Mouse (Mus musculus) liver, postnatal 0 days (tissue): Measurements from ENCODE around the gene Lamc1. TPM values are rescaled to one million over a fixed set of nuclear protein-coding genes. Genes with fewer than 3 reads are reported as not detected.
"Not testable (repeated sequence)": the region's sequence is repeated elsewhere in the genome, so short reads cannot be mapped to it uniquely, and the experiment has no call there.

Source experiments
- ATAC-seq: fragments of 200-750 bp; cut with Nextera tagmentation; 2 replicates; pipeline ENCODE4 v1.8.0; 2017; ENCODE audit warnings: mild to moderate bottlenecking, moderate library complexity
- DNase-seq: peaks from one replicate; pipeline ENCODE4 v3.0.0-alpha.2; 2016
- H3K27ac ChIP-seq: fragments of 300-500 bp; sonication (generic); 2 replicates; pipeline ENCODE4 v1.5.1; 2014; ENCODE audit warnings: antibody characterized with exemption, moderate library complexity, mild to moderate bottlenecking, low read depth
- H3K27me3 ChIP-seq: fragments of 300-500 bp; sonication (generic); 2 replicates; pipeline ENCODE4 v1.6.1; 2014; ENCODE audit warnings: low read length, control low read depth, mixed read lengths; ENCODE audit not compliant: insufficient read depth
- H3K36me3 ChIP-seq: fragments of 300-500 bp; sonication (generic); replicated peaks from 2 replicates; pipeline ENCODE4 v1.6.1; 2014; ENCODE audit warnings: mild to moderate bottlenecking, control low read depth, low read length, moderate library complexity, mixed read lengths; ENCODE audit not compliant: insufficient read depth
- H3K4me1 ChIP-seq: fragments of 300-500 bp; sonication (generic); 2 replicates; pipeline ENCODE4 v1.6.1; 2014; ENCODE audit warnings: antibody characterized with exemption, mild to moderate bottlenecking, control low read depth; ENCODE audit not compliant: insufficient read depth
- H3K4me2 ChIP-seq: fragments of 300-500 bp; sonication (generic); 2 replicates; pipeline ENCODE4 v1.6.1; 2014; ENCODE audit warnings: low read depth, mild to moderate bottlenecking, low read length, moderate library complexity, mixed read lengths
- H3K4me3 ChIP-seq: fragments of 300-500 bp; sonication (generic); 2 replicates; pipeline ENCODE4 v1.5.1; 2014; ENCODE audit warnings: low read depth, low read length
- H3K9ac ChIP-seq: fragments of 300-500 bp; sonication (generic); replicated peaks from 2 replicates; pipeline ENCODE4 v1.6.1; 2014; ENCODE audit warnings: mild to moderate bottlenecking, moderate library complexity
- H3K9me3 ChIP-seq: fragments of 300-500 bp; sonication (generic); 2 replicates; pipeline ENCODE4 v1.6.1; 2016; ENCODE audit warnings: mild to moderate bottlenecking, control low read depth, low read length, mixed read lengths
- CTCF ChIP-seq: sonication (generic); IDR thresholded peaks from 2 replicates; pipeline ENCODE4 v1.5.1; 2016; ENCODE audit warnings: antibody characterized with exemption, low read depth
- EP300 ChIP-seq: IDR thresholded peaks from 2 replicates; pipeline ENCODE4 v1.6.1; 2016; ENCODE audit warnings: antibody characterized with exemption, low read depth, mild to moderate bottlenecking
- WGBS: fragments of 180-500 bp; shearing (Covaris S2); extraction: QIAGEN DNeasy Blood & Tissue Kit; methylation state at CpG from one replicate; pipeline ENCODE4 v1.1.7; 2014; ENCODE audit not compliant: insufficient replicate concordance; 5-methylcytosine and 5-hydroxymethylcytosine counted together
- polyA plus RNA-seq: library from polyadenylated mRNA; unstranded; fragments of >200 nt; fragmentation: Nextera tagmentation; extraction: Ambion mirVana; gene quantifications from 2 replicates; pipeline ENCODE4 v1.2.1, GENCODE M21; 2015

The Lamc1 gene
- polyA plus RNA-seq, 1 experiment from 2014 or later, result 11.5 TPM

DNA sequence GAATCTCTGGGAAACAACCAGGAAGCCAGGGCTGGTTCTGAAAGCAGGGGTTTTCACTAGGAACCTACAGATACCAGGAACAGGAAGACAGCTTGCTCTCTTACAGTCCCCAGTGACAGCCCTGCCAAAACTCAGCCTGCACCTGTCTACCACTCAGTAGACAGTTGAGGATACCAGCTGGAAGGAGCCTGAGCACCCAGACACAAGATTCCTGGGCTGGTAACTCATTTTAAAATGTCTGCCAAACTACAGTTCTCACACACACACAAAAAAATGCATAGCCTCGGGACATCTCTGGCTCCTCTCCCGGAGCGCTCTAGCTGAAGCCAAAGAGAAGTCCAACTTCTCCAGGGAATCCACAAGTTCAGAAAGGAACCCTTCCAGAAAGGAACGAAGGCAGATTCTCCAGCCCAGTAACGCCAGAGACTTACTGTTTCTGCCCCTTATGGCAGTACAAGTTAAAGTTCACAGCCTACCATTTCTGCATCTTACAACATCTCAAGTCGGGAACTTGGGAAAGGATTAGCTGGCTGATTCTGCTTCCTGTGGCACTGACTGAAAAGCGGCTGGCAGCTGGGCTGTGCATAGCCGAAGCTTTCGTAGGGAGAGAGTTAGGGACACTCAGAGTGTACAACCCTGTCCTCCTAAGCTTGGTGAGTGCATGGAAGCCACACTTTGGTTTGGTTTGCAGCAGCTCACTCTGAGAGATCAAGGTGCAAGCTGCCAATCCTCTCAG is 24.2 kb downstream of the Lamc1 start:
- no peaks in the 10 kb centered on the region for H3K27me3 ChIP-seq
- 56% methylated on average over 9 of the region's 9 CpGs for WGBS
- peak overlapping the region; percentile 63 for H3K4me2 ChIP-seq
- DNase-seq, result peak; percentile 25
- TF ChIP-seq EP300 (0 out of 2 replicates have a peak, but pooled peaks have one; percentile 3), CTCF (no peak)
- ATAC-seq, result peak; percentile 40
- no peaks in the 10 kb centered on the region for H3K9me3 ChIP-seq
- peak overlapping the region; percentile 9; the same call in 1 of the 2 replicates for H3K4me3 ChIP-seq
- peak overlapping the region; percentile 94 for H3K27ac ChIP-seq
- peaks cover 20% of the 10 kb centered on the region for H3K4me1 ChIP-seq
- H3K36me3 ChIP-seq, result no peaks in the 10 kb centered on the region
- peak overlapping the region; percentile 39 for H3K9ac ChIP-seq

DNA sequence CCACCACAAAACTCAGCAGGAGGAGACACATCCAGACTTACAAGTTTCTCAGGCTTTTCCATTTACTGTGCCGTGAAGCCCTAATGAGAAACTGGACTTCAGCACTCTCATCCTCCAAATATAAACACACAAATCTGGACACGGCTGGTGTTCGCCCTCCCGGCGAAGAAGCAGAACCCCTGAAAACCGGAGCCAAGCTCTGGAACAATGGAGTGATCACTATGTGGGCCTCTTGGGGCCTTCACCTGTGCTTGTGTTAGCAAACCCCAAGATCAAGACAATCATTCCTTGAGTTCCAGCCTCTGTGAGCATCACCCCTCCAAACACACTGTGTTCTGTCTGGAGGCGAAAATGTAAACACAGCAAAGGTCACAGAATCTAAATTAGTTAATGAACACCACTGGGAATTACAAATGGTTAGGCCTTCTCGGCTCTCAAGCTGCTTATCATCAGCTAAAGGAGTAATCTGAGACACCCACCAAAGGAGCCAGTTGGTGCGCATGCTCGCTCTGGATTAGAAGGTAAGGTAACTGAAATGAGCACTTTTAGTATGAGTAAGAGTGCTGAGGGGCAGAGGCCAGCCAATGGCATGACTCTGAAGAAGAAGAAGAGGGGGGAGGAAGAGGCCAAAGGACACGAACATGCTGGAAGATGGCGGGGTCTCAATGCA is 24.9 kb downstream of the Lamc1 start:
- Histone ChIP-seq H3K36me3 (no peaks in the 10 kb centered on the region), H3K9ac (no peak overlapping the region; the same call in 1 of the 2 replicates), H3K4me3 (0 out of 2 replicates have a peak overlapping the region, but pooled peaks have one; percentile 10), H3K27me3 (no peaks in the 10 kb centered on the region), H3K27ac (peak overlapping the region; percentile 94), H3K4me2 (peak overlapping the region; percentile 63), H3K4me1 (peaks cover 20% of the 10 kb centered on the region), H3K9me3 (no peaks in the 10 kb centered on the region)
- TF ChIP-seq EP300, result no peak
- no peak for TF ChIP-seq CTCF
- DNase-seq, result peak; percentile 22
- 51% methylated on average over 12 of the region's 12 CpGs for WGBS
- peak; percentile 68 for ATAC-seq

DNA sequence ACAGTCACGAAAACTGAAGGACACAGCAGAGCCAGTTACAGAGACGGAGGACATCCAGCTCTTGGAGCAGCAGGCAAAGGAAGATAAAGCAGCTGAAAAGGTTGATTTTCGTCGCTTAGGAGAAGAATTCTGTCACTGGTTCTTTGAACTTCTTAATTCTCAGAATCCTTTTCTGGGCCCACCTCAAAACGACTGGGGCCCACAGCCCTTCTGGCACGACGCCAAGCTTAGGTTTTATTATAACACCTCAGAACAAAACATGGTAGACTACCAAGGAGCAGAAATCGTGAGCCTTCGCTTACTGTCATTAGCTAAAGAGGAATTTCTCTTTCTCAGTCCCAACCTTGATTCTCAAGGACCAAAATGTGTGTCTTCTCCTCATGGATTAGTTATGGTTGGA is 26.9 kb downstream of the Lamc1 start:
- DNase-seq, H3K4me2 ChIP-seq, H3K36me3 ChIP-seq, H3K9ac ChIP-seq, ATAC-seq, H3K9me3 ChIP-seq, H3K27me3 ChIP-seq, H3K27ac ChIP-seq, H3K4me3 ChIP-seq: not testable (repeated sequence)
- peaks cover 18% of the 10 kb centered on the region for H3K4me1 ChIP-seq
- 72% methylated on average over 9 of the region's 9 CpGs for WGBS

DNA sequence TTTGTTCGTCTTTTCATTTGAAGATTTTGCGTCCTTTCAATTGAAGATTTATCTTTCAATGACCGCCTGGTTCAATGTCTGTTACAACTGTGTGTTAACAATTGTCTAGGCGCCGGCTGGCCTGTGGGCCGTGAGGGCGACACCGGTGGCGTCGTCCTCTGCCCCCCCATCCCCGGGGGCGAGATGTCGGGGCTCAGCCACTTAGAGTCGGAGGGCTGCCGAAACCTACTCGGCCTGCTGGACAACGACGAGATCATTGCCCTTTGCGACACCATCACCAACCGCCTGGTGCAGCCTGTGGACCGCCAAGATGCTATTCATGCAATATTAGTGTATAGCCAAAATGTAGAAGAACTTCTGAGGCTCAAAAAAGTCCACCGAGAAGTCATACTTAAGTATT is 27.3 kb downstream of the Lamc1 start:
- H3K27me3 ChIP-seq, H3K4me2 ChIP-seq, H3K36me3 ChIP-seq, DNase-seq, H3K9me3 ChIP-seq, ATAC-seq, H3K4me3 ChIP-seq, H3K9ac ChIP-seq: not testable (repeated sequence)
- Histone ChIP-seq H3K4me1 (peaks cover 18% of the 10 kb centered on the region), H3K27ac (0 out of 2 replicates have a peak overlapping the region, but pooled peaks have one; percentile 29)
- 88% methylated on average over 22 of the region's 22 CpGs for WGBS

DNA sequence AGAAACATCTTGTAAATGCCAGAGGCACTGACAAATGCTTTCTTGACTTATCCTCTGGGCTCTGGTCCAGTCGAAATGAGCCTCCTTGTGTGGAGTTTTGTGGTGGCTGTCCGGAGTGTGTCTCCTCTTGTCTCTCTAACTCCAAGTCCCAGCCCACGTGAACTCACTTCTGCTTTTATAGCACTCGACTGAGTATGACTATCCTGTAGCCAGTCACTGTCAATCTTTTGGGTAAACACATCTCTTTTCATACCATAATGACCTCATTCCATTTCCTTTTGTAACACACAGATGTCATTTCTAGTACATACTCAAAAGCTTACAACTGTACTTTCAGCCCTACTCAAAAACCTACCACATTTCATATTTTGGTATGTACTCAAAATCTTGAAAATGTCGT is 33.1 kb downstream of the Lamc1 start:
- H3K27ac ChIP-seq, H3K9me3 ChIP-seq, H3K4me2 ChIP-seq, H3K9ac ChIP-seq, H3K36me3 ChIP-seq, H3K4me3 ChIP-seq, H3K4me1 ChIP-seq, DNase-seq, H3K27me3 ChIP-seq: not testable (repeated sequence)
- 47% methylated on average over 5 of the region's 5 CpGs for WGBS
- peak; percentile 33; the same call in 1 of the 2 replicates for ATAC-seq

DNA sequence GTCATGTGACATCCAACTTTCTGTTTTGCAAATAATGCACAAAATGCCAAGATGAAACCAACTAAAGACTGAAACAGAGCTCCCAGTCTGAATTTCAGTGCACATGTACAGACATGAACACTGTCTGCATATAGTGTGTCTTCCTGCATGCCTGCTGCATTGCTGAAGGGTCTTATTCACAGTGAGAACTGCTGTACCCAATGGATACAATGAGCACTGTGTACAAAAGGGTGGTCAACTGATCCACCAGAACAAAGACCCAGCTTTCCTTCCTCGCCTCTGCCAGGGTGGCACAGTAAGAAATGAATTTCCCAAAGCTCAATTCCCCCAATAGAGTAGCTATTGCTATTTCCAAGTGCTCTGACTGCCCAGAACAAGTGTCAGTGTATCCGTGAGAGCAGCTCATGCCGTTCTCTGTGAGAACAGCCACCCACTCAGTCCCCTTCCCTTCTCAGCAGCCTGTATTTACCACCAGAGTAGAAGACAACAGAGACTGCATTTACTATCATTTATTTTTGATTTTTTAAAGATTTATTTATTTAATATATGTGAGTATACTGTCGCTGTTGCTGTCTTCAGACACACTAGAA is 34.7 kb downstream of the Lamc1 start:
- ATAC-seq, H3K9ac ChIP-seq, H3K27me3 ChIP-seq, H3K9me3 ChIP-seq, H3K4me2 ChIP-seq, H3K36me3 ChIP-seq, H3K4me3 ChIP-seq, H3K27ac ChIP-seq, H3K4me1 ChIP-seq, DNase-seq: not testable (repeated sequence)
- 78% methylated on average over 4 of the region's 4 CpGs for WGBS
